Mouse (Mus musculus) leukemia stem cell, adult 10-12 weeks (primary cell): ENCODE data around the gene Mphosph10. TPM values are rescaled to one million over a fixed set of nuclear protein-coding genes. Genes with fewer than 3 reads are reported as not detected.

ENCODE experiments used
- polyA plus RNA-seq: library from polyadenylated mRNA; stranded (reverse); fragments of >175 nt; gene quantifications from 2 replicates; pipeline ENCODE4 v1.2.3, GENCODE M21; 2012; ENCODE audit warnings: low replicate concordance

Gene Mphosph10
- polyA plus RNA-seq: 1.6 and 5.6 TPM in 2 replicates

DNA sequence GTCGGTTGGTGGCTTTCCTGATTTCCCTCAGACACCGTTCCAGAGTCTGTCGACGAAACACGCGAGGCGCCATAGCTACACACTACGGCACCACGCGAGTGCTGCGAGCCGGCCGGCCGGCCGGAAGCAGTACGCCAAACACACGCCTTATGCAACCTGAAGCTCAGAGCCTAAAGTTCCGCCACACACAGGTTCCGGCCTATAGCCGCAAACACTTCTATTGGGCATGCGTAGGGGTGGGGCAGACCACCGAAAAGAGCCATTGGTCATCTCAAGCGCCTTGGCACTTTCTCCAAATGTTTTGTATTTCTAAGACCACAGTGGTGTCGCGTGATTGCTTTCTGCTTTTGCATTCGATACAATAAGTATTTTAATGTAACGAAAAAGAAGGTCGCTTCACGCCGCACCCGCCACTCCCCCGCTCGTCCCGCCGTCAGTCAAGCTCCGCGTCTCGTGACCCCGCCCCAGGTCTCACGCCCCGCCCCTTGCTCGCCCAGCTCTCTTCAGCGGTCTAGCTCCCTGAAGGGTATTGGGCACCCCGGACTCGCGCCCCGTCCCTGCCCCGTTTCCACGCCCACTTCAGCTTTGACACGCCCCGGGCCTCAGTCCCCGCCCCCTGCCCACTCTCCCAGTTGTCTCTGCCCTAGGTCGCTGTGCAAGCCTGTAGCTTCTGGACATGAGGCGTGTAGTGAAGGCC is at the start of gene Mphosph10, which contains the start of gene Mcee:
Gene Mphosph10, minus strand, starts transcription at position 147 of the 697 bp plus-strand sequence.
Gene Mcee, plus strand, starts transcription at position 486 of the 697 bp plus-strand sequence.

DNA sequence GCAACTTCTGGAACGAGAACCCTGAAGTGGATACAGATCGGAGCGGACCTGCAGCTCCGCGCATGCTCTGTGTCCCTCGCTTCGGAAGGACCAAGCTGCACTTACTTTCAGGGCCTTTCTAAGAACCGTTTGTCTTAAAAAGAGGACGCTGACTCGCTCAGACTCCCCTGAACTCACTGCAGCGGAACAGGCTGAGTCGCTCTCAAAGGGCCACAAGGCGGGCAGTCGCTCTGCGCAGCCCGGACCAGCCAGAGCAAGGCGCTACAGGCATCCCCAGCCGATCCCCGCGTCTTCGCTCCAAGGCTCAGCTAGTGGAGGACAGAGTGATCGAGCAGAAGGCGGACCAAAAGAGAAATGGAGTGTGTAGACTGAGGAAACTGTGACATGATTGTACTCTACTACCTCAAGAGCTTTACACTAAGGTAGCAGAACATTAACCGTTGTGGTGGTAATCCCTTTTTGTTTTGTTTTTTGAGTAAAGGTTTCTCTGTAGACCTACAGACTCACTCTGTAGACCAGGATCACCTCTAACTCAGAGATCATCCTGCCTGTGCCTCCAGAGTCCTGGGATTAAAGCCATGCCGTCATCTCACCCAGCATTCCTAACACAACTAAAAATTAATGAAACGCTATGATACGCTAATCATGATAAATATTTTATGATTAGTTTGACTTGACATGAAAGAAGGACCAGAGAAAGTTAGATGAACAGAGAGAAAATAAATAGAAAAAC is 18.1 kb downstream of the Mphosph10 start, which contains the start of gene Fan1:
Gene Fan1, minus strand, starts transcription at position 266 of the 733 bp plus-strand sequence.

Other genes starting within 250 kb of the Mphosph10 start
- not detected in 2 replicates for gene Trpm1, start 238.4 kb downstream of the Mphosph10 start, polyA plus RNA-seq
- gene Mtmr10, start 104.6 kb downstream of the Mphosph10 start, polyA plus RNA-seq: 0.37 and 1.7 TPM in 2 replicates
- gene Fan1, start 18.2 kb downstream of the Mphosph10 start, polyA plus RNA-seq: 0.93 and 2.3 TPM in 2 replicates
- gene Mcee, start 339 bp upstream of the Mphosph10 start, polyA plus RNA-seq: 1.6 and 3.2 TPM in 2 replicates
- gene Apba2, start 109.4 kb upstream of the Mphosph10 start, polyA plus RNA-seq: not detected in 2 replicates